Mouse (Mus musculus): ENCODE results near the gene Pip5k1b. TPM values are rescaled to one million over a fixed set of nuclear protein-coding genes. Genes with fewer than 3 reads are reported as not detected.

The Pip5k1b gene
- polyA plus RNA-seq, 1 experiment from 2014 or later, result 0.34 TPM

DNA sequence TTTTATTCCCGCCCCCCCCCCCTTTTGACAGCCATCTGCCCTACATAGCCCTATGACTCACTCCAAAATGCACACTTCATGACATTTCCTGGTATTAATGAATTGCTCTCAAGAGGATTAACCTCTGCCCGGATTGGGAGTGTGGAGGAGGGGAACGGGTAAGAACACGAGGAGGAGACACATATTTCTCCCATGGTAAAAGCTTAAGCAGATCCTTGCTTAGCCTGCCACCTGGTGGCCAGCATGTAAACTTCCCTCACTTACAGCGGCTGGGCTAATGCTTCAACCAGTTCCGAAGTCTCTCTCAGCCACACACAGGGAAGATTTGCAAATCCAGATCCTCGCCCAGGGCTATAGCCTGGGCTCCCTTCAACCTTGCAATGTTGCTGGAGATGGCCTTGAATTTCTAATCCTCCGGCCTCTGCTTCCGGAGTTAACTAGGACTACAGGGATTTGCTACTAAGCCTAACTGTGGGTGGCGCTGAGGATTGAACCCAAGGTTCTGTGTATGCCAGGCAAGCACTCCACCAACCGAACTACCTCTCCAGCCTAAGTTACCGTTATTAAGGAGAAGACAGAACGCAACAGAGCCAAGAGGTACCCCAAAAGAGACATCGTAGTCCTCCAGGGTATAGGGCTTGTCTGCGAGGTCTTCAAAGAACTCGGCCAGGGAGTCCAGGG lies 283.8 kb downstream of the Pip5k1b start:
- ATAC-seq (ENCODE audit: insufficient number of reproducible peaks, insufficient read depth, low FRiP score, low TSS enrichment, low read depth), result peak; percentile 73
- Histone ChIP-seq H3K36me3 (peaks cover 19% of the 10 kb centered on the region), H3K4me2 (peak overlapping the region; percentile 42), H3K9me3 (no peaks in the 10 kb centered on the region), H3K9ac (peak overlapping the region; percentile 51; the same call in 1 of the 2 replicates), H3K27ac (no peak overlapping the region), H3K4me3 (0 out of 2 replicates have a peak overlapping the region, but pooled peaks have one; percentile 8), H3K27me3 (no peaks in the 10 kb centered on the region), H3K4me1 (peaks cover 12% of the 10 kb centered on the region; the same call in 1 of the 2 replicates)
- 38% methylated on average over 16 of the region's 16 CpGs for WGBS

DNA sequence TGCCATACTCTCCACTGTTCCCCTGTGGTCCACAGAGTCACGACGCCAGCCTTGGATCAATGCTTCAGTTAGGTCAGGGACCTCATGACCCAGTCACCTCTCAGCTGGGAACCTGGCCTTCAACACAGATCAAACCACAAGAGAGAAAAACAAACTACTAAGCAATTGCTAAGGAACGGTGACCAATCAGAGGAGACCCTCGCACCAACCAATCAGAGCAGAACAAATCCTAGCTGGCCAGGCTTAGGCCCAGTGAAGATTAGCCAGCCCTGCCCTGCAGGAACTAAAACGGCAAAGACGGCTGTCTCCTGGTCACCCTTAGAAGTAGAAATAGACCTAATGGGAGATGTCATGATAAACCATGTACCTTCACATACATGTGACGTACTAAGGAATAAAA lies 284.3 kb downstream of the Pip5k1b start:
- H3K4me1 ChIP-seq, result peaks cover 12% of the 10 kb centered on the region; the same call in 1 of the 2 replicates
- 51% methylated on average over 7 of the region's 7 CpGs for WGBS
- no peaks in the 10 kb centered on the region for H3K27me3 ChIP-seq
- no peaks in the 10 kb centered on the region for H3K9me3 ChIP-seq
- peaks cover 24% of the 10 kb centered on the region for H3K36me3 ChIP-seq
- ATAC-seq (ENCODE audit: insufficient number of reproducible peaks, insufficient read depth, low FRiP score, low TSS enrichment, low read depth), result peak; percentile 22; the same call in 1 of the 2 replicates
- H3K27ac ChIP-seq, result no peak overlapping the region
- H3K4me2 ChIP-seq, result peak overlapping the region; percentile 42
- H3K9ac ChIP-seq, result 0 out of 2 replicates have a peak overlapping the region, but pooled peaks have one; percentile 32
- H3K4me3 ChIP-seq, result 0 out of 2 replicates have a peak overlapping the region, but pooled peaks have one; percentile 8

DNA sequence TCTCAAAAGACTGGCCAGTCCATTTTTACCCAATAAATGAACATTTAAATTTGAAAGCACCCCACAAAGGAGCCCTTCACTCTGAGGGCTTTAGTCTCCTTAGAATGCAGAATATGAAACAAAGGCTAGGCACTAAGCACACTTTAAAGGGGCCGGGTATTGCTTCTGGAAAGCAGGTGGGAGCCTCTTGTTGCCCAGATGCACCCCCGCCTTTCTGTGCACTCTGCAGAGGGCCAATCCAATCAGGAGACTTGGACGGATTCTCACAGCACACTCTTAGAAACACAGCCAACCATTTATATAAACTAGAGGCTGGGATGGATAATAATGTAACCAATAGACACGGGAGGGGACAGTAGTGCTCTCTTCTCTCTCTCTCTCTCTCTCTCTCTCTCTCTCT lies 287.1 kb downstream of the Pip5k1b start:
- ATAC-seq (ENCODE audit: insufficient number of reproducible peaks, insufficient read depth, low FRiP score, low TSS enrichment, low read depth), result no peak
- H3K9ac ChIP-seq, result no peak overlapping the region
- peaks cover 39% of the 10 kb centered on the region for H3K36me3 ChIP-seq
- H3K4me3 ChIP-seq, result no peak overlapping the region
- H3K4me2 ChIP-seq, result no peak overlapping the region
- H3K4me1 ChIP-seq, result peaks cover 12% of the 10 kb centered on the region; the same call in 1 of the 2 replicates
- H3K27ac ChIP-seq, result no peak overlapping the region
- WGBS, result 66% methylated on average over 4 of the region's 4 CpGs
- H3K9me3 ChIP-seq, result no peaks in the 10 kb centered on the region
- H3K27me3 ChIP-seq, result no peaks in the 10 kb centered on the region

DNA sequence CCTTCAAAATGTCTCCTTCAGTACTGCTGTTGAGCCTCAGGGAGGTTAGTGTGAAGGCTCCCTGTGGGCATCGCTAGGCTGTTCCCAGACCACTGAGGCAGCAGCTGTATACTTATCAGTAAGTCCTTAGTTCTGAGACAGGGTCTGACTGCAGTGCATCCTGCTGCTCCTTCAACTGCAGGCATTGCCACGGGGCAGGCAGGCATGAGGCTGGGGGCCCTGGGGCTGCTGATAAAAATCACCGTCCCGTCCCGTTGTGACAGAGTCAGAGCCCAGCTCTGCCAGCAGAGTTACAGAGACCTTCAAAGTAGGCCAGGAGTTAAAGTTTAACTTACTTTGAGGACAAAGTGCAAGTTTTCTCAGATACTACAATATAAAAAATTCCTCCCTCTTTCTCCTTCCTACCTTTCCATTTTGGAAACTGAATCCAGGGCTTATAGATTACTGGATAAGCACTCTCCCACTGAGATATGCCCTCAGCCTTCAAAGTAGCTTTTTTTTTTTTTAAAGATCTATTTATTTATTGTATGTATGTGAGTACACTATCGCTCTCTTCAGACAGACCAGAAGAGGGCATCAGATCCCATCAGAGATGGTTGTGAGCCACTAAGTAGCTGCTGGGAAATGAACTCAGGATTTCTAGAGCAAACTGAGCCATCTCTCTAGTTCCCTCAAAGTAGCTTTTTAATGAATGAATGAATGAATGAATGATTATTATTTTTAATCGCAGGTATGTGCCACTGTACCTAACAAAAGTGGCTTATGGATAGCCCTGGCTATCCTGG lies 289.4 kb downstream of the Pip5k1b start:
- no peak overlapping the region for H3K4me2 ChIP-seq
- H3K4me3 ChIP-seq, result no peak overlapping the region
- no peaks in the 10 kb centered on the region for H3K9me3 ChIP-seq
- ATAC-seq (ENCODE audit: insufficient number of reproducible peaks, insufficient read depth, low FRiP score, low TSS enrichment, low read depth), result no peak
- no peaks in the 10 kb centered on the region for H3K27me3 ChIP-seq
- H3K27ac ChIP-seq, result no peak overlapping the region
- peaks cover 48% of the 10 kb centered on the region for H3K36me3 ChIP-seq
- no peak overlapping the region for H3K9ac ChIP-seq
- 86% methylated on average over 7 of the region's 7 CpGs for WGBS
- peaks cover 7% of the 10 kb centered on the region for H3K4me1 ChIP-seq

DNA sequence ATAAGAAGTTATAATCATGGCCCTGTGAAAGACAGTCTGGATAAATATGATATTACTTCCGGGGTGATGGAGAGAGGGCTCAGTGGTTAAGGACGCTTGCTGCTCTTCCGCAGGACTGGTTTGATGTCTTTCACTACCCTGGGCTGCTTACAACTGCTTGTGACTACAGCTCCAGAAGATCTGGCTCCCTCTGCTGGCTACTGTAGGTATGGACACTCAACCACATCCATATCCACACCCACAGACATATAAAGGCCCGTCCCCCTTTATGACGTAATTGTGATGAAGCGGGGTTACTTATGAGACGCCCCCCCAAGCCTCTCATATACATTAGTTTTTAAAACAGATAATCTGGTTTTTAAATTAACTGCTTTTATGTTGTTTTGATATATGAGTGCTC lies 290.7 kb downstream of the Pip5k1b start:
- no peak overlapping the region for H3K9ac ChIP-seq
- no peak overlapping the region for H3K4me2 ChIP-seq
- H3K9me3 ChIP-seq, result no peaks in the 10 kb centered on the region
- WGBS, result 44% methylated on average over 7 of the region's 7 CpGs
- no peaks in the 10 kb centered on the region for H3K27me3 ChIP-seq
- no peak overlapping the region for H3K4me3 ChIP-seq
- no peak for ATAC-seq (ENCODE audit: insufficient number of reproducible peaks, insufficient read depth, low FRiP score, low TSS enrichment, low read depth)
- H3K4me1 ChIP-seq, result peaks cover 5% of the 10 kb centered on the region; the same call in 1 of the 2 replicates
- H3K36me3 ChIP-seq, result peaks cover 54% of the 10 kb centered on the region
- H3K27ac ChIP-seq, result no peak overlapping the region

DNA sequence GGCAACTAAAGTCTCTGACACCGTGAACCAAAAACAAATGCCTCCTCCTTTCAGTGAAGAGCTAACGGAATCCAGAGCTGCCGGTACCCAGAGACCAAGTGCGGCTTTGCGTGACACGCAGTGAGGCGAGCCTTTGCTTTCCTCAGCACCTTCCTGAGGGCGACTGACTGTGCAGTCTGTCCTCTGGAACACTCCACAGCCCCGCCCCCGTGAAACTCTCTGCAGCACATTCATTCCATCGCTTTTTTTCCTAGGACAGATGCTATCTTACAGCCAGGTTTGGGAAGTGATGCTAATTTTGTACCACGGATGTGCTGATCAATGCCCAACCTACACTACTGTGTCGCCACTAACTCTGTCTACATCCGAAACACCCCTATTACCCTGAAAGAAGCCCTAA lies 292.9 kb downstream of the Pip5k1b start:
- Histone ChIP-seq H3K9ac (no peak overlapping the region), H3K27ac (no peak overlapping the region), H3K36me3 (peaks cover 54% of the 10 kb centered on the region), H3K4me2 (no peak overlapping the region), H3K4me3 (no peak overlapping the region), H3K9me3 (no peaks in the 10 kb centered on the region), H3K27me3 (no peaks in the 10 kb centered on the region), H3K4me1 (no peaks in the 10 kb centered on the region; the same call in 1 of the 2 replicates)
- WGBS, result 84% methylated on average over 14 of the region's 14 CpGs
- ATAC-seq (ENCODE audit: insufficient number of reproducible peaks, insufficient read depth, low FRiP score, low TSS enrichment, low read depth), result no peak

DNA sequence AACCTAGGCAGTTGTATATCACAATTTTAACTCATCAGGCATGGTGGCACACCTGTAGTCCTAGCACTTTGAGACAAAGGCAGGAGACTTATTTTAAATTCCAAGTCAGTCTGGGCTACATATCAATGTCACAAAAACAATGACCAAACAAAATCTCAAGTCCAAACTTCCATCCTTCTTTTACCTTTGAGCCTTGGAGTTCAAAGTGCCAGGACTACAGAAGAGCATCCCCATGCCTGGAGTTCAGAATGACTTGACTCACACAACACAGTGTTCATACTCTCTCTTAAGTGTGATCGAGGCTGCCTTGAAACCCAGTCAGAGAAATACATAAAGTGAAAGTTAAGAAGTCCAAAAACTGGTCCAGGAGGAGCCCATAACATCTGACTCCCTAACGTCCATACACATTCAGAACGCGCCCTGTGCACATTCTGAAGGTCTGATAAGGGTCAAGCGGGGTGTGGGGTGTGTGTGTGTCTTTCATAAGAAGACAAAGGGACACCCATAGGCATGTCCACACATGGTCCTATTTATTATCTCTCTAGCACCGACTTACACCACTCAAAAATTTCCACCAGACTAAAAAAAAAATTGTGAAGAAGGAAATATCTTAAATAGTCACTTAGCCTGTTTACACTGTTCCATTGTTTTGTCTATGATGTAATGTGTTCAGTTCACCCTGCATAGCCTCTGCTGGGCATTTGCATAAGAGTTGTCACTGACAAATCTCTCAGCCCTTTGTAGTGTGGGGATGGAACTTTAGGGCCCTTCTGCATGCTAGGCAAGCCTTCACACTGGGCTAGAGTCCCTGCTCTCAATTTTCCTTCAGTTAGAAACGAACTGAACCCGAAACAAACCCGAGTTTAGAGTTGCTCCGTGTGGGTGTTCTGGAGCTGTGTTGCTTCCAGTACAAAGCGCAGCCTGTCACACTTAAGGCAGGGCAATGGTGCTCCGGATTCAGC lies 296.0 kb downstream of the Pip5k1b start:
- no peak overlapping the region for H3K4me2 ChIP-seq
- H3K4me3 ChIP-seq, result no peak overlapping the region
- no peaks in the 10 kb centered on the region for H3K9me3 ChIP-seq
- ATAC-seq (ENCODE audit: insufficient number of reproducible peaks, insufficient read depth, low FRiP score, low TSS enrichment, low read depth), result no peak
- 78% methylated on average over 12 of the region's 12 CpGs for WGBS
- H3K36me3 ChIP-seq, result peaks cover 31% of the 10 kb centered on the region; the same call in 1 of the 2 replicates
- no peak overlapping the region for H3K27ac ChIP-seq
- no peak overlapping the region for H3K9ac ChIP-seq
- no peaks in the 10 kb centered on the region for H3K27me3 ChIP-seq
- no peaks in the 10 kb centered on the region; the same call in 1 of the 2 replicates for H3K4me1 ChIP-seq

DNA sequence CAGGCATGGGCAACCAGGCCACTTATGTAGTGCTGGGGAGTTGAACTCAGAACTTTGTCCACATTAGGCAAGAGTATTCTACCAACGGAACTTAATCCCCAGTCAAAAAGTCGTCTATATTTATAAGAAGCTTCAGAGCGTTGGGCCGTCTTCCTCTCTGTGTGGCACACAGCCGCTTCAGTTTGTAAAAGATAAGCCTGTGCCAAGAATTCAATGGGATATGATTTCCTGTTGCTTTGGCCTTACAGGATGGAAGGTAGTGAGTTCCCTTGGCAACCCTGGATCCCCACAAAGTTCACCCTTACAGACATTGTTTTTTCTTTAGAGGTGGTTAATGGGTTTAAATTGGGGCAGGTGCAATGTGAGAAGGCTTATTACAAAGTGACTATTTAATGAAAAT lies 297.3 kb downstream of the Pip5k1b start:
- no peak for ATAC-seq (ENCODE audit: insufficient number of reproducible peaks, insufficient read depth, low FRiP score, low TSS enrichment, low read depth)
- WGBS, result 82% methylated on average over 5 of the region's 5 CpGs
- Histone ChIP-seq H3K27ac (no peak overlapping the region), H3K4me3 (no peak overlapping the region), H3K9ac (no peak overlapping the region), H3K27me3 (no peaks in the 10 kb centered on the region), H3K9me3 (no peaks in the 10 kb centered on the region), H3K4me2 (no peak overlapping the region), H3K4me1 (no peaks in the 10 kb centered on the region; the same call in 1 of the 2 replicates), H3K36me3 (peaks cover 21% of the 10 kb centered on the region; the same call in 1 of the 2 replicates)

DNA sequence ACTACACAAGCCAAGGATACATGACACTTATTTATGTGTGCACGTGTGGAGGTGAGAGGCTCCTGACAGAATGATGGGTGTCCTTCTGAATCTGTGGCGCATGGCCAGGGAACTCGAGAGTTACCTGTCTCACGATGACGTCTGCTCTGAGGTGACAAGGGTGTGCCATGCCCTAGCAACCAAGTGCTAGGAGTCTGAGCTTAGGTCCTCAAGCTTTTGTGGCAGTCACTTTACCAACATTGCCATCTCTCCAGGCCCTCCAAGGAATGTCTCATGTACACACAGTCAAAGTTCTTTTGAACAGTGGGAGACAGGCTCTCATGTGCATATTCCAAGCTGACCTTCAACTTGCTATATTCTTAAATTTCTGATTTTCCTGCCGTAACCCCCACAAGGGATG lies 297.7 kb downstream of the Pip5k1b start:
- WGBS, result 93% methylated on average over 6 of the region's 6 CpGs
- Histone ChIP-seq H3K27me3 (no peaks in the 10 kb centered on the region), H3K4me1 (no peaks in the 10 kb centered on the region; the same call in 1 of the 2 replicates), H3K36me3 (peaks cover 21% of the 10 kb centered on the region; the same call in 1 of the 2 replicates), H3K9ac (no peak overlapping the region), H3K9me3 (no peaks in the 10 kb centered on the region), H3K27ac (no peak overlapping the region), H3K4me3 (no peak overlapping the region), H3K4me2 (no peak overlapping the region)
- ATAC-seq (ENCODE audit: insufficient number of reproducible peaks, insufficient read depth, low FRiP score, low TSS enrichment, low read depth), result no peak

DNA sequence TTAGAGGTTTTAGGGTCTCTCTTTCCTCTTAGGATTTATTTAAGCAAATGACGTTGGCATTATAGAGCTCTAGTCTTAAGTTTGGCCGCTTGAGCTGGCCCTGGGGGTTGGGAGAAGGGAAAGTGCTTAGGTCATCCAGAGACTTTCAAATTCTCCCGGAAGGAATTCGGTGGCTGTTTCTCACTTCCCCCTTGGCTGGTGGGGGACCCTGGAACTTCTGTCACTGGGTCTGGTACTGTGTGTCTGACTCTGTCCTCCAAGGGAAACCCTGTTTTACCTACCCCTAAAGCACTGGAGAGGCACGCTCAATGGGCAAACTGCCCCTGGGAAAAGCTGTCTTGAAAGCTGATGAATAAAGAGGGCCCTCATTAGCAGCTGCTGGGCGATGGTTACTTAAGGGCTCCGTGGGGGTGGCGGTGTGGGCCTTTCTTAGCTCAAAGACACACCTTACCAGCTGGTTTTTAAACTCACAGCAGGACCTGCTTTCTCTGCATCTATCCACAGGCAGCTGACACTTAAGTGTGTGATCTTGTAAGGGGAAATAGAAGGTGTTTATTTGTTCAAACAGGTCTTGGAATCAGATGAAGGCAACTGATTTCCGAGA lies 301.9 kb downstream of the Pip5k1b start:
- H3K4me2 ChIP-seq, result no peak overlapping the region

More for the DNA sequence above, 301.9 kb downstream of the Pip5k1b start:
- 23% methylated on average over 9 of the region's 9 CpGs for WGBS
- ATAC-seq (ENCODE audit: insufficient number of reproducible peaks, insufficient read depth, low FRiP score, low TSS enrichment, low read depth), result no peak
- Histone ChIP-seq H3K27ac (no peak overlapping the region), H3K4me3 (no peak overlapping the region), H3K27me3 (no peaks in the 10 kb centered on the region), H3K36me3 (no peaks in the 10 kb centered on the region), H3K9ac (no peak overlapping the region), H3K9me3 (no peaks in the 10 kb centered on the region), H3K4me1 (peaks cover 6% of the 10 kb centered on the region)
